ENCODE assay signal across 8 mouse cellular contexts in genomic region chr11:49794342-49795144, GRCm38 (mm10). TPM values are rescaled to one million over a fixed set of nuclear protein-coding genes. Genes with fewer than 3 reads are reported as not detected.
A peak's percentile ranks its signal among the peaks of the same experiment; 100 is the strongest.
DNase-seq lines count a peak whose midpoint lies in the region; ATAC-seq and TF ChIP-seq lines count a peak whose summit lies in the region.

No protein-coding gene starts in this region.

- peaks cover 10% of the 10 kb centered on the region for H3K4me1 ChIP-seq in intestine, embryonic 15.5 days (replicated peaks)
- peaks cover 15% of the 10 kb centered on the region for H3K4me1 ChIP-seq in liver, embryonic 15.5 days (replicated peaks)
- no peaks in the 10 kb centered on the region for H3K4me1 ChIP-seq in neural tube, embryonic 14.5 days (ENCODE audit: control insufficient read depth, insufficient read depth, low read length)

- peak; percentile 68 for ATAC-seq in intestine, embryonic 15.5 days
- ATAC-seq in liver, embryonic 15.5 days (ENCODE audit: insufficient read depth) = peak; percentile 25; the same call in 1 of the 2 replicates
- ATAC-seq in neural tube, embryonic 14.5 days (ENCODE audit: low read depth) = peak; percentile 15

- TF ChIP-seq CTCF in left cerebral cortex, adult 2 months (IDR thresholded peaks at IDR 0.05) = no peak; the same call in 1 of the 2 replicates

- H3K9ac ChIP-seq in intestine, embryonic 15.5 days = peak overlapping the region; percentile 60
- no peak overlapping the region; the same call in 1 of the 2 replicates for H3K9ac ChIP-seq in liver, embryonic 15.5 days
- H3K9ac ChIP-seq in neural tube, embryonic 14.5 days (replicated peaks; ENCODE audit: low read depth, low read length) = peak overlapping the region; percentile 68

- no peak for DNase-seq in left cerebral cortex, adult 2 months (ENCODE audit: extremely low spot score in 1 of 2, low spot score in 2 of 2)
- no peak for DNase-seq in left cerebral cortex, adult 9 months (ENCODE audit: low spot score in 2 of 2)
- peak; percentile 79 for DNase-seq in embryo, embryonic 11 days
- DNase-seq in gastrocnemius, postnatal 4 days (ENCODE audit: low spot score in 2 of 2) = peak; percentile 25 to 54
- DNase-seq in T-cell, adult 2 months (ENCODE audit: low spot score) = no peak

- H3K4me2 ChIP-seq in intestine, embryonic 15.5 days (replicated peaks) = peak overlapping the region; percentile 99
- H3K4me2 ChIP-seq in liver, embryonic 15.5 days = peak overlapping the region; percentile 77
- peak overlapping the region; percentile 96 for H3K4me2 ChIP-seq in neural tube, embryonic 14.5 days (ENCODE audit: low read depth, low read length)

- WGBS in intestine, embryonic 15.5 days = 2% methylated on average over 45 of the region's 45 CpGs
- 4% methylated on average over 45 of the region's 45 CpGs for WGBS in liver, embryonic 15.5 days (ENCODE audit: insufficient replicate concordance)
- under 1% methylated on average over 44 of the region's 45 CpGs for WGBS in neural tube, embryonic 14.5 days

- no peaks in the 10 kb centered on the region for H3K36me3 ChIP-seq in intestine, embryonic 15.5 days
- H3K36me3 ChIP-seq in liver, embryonic 15.5 days (replicated peaks) = no peaks in the 10 kb centered on the region
- no peaks in the 10 kb centered on the region for H3K36me3 ChIP-seq in neural tube, embryonic 14.5 days (ENCODE audit: control insufficient read depth, insufficient read depth, low read length)

- intact Hi-C loops in left cerebral cortex, adult 2 months (cut with DNase I) = no loop called here

- peak overlapping the region; percentile 74 for H3K4me3 ChIP-seq in left cerebral cortex, adult 2 months
- peak overlapping the region; percentile 55 for H3K4me3 ChIP-seq in intestine, embryonic 15.5 days (replicated peaks)
- H3K4me3 ChIP-seq in liver, embryonic 15.5 days (replicated peaks) = peak overlapping the region; percentile 47
- peak overlapping the region; percentile 56 for H3K4me3 ChIP-seq in neural tube, embryonic 14.5 days (ENCODE audit: low read depth, low read length)

- no peaks in the 10 kb centered on the region for H3K27me3 ChIP-seq in intestine, embryonic 15.5 days (replicated peaks)
- H3K27me3 ChIP-seq in liver, embryonic 15.5 days = peaks cover 62% of the 10 kb centered on the region
- peaks cover 2% of the 10 kb centered on the region for H3K27me3 ChIP-seq in neural tube, embryonic 14.5 days (ENCODE audit: control insufficient read depth, insufficient read depth, low read length)

- peak overlapping the region; percentile 72 for H3K27ac ChIP-seq in left cerebral cortex, adult 2 months
- H3K27ac ChIP-seq in intestine, embryonic 15.5 days = no peak overlapping the region
- no peak overlapping the region for H3K27ac ChIP-seq in liver, embryonic 15.5 days (replicated peaks)
- H3K27ac ChIP-seq in neural tube, embryonic 14.5 days (ENCODE audit: low read depth, low read length) = no peak overlapping the region

- no peaks in the 10 kb centered on the region for H3K9me3 ChIP-seq in intestine, embryonic 15.5 days
- H3K9me3 ChIP-seq in liver, embryonic 15.5 days (replicated peaks) = no peaks in the 10 kb centered on the region
- no peaks in the 10 kb centered on the region for H3K9me3 ChIP-seq in neural tube, embryonic 14.5 days (ENCODE audit: control insufficient read depth, low read length)

RNA-seq across cellular contexts. Expression of gene Gfpt2, which starts 0.6 kb away (rescaled TPM):
- total RNA-seq in left cerebral cortex, adult 2 months (2021) = 10 to 100 TPM in 1 of 2 experiments, 1 to 10 TPM in 1; 6.2 to 11.4 TPM
- total RNA-seq in gastrocnemius, postnatal 4 days (2021) = 10 to 100 TPM; 14.5 to 18.0 TPM
- 6.5 and 6.7 TPM in 2 replicates for polyA plus RNA-seq in intestine, embryonic 15.5 days (2015; fragmentation: Nextera tagmentation; extraction: Ambion mirVana)
- 0.73 and 0.74 TPM in 2 replicates for polyA plus RNA-seq in liver, embryonic 15.5 days (2015; fragmentation: Nextera tagmentation; extraction: Ambion mirVana)
- polyA plus RNA-seq in neural tube, embryonic 14.5 days (2014; fragmentation: Nextera tagmentation; extraction: Ambion mirVana) = 3.6 and 4.9 TPM in 2 replicates

RNA-seq across cellular contexts. Expression of gene Mapk9, which starts 52.0 kb away (rescaled TPM):
- total RNA-seq in left cerebral cortex, adult 2 months (2021) = 100 to 1,000 TPM; 221 to 222 TPM
- 10 to 100 TPM; 44.6 to 50.8 TPM for total RNA-seq in gastrocnemius, postnatal 4 days (2021)
- polyA plus RNA-seq in intestine, embryonic 15.5 days (2015; fragmentation: Nextera tagmentation; extraction: Ambion mirVana) = 29.9 and 32.1 TPM in 2 replicates
- polyA plus RNA-seq in liver, embryonic 15.5 days (2015; fragmentation: Nextera tagmentation; extraction: Ambion mirVana) = 16.7 and 16.9 TPM in 2 replicates
- 92.3 and 93.2 TPM in 2 replicates for polyA plus RNA-seq in neural tube, embryonic 14.5 days (2014; fragmentation: Nextera tagmentation; extraction: Ambion mirVana)

Comparison
In these comparisons a context has a peak if more than half of its experiments do, and no peak if none do; other contexts are left out.
1. DNase-seq: peak in embryo, embryonic 11 days (single experiment) and gastrocnemius, postnatal 4 days (2 of 2); none in left cerebral cortex, adult 2 months (0 of 2), left cerebral cortex, adult 9 months (0 of 2) and T-cell, adult 2 months (single experiment).
2. ATAC-seq: peak in every context shown above with its lines; median percentile 68 in intestine, embryonic 15.5 days; 25 in liver, embryonic 15.5 days; 15 in neural tube, embryonic 14.5 days.
3. Peak in every context shown above with its lines, with median percentiles within 50 percentile points of each other: H3K4me3 ChIP-seq and H3K4me2 ChIP-seq.